Mouse (Mus musculus) WW6 (cell line): ENCODE data around the gene Utp14b.

Experiments
- DNase-seq: peaks from one replicate; pipeline ENCODE4 v3.0.0-alpha.2; 2013; ENCODE audit warnings: low read depth, low spot score

The Utp14b gene

DNA sequence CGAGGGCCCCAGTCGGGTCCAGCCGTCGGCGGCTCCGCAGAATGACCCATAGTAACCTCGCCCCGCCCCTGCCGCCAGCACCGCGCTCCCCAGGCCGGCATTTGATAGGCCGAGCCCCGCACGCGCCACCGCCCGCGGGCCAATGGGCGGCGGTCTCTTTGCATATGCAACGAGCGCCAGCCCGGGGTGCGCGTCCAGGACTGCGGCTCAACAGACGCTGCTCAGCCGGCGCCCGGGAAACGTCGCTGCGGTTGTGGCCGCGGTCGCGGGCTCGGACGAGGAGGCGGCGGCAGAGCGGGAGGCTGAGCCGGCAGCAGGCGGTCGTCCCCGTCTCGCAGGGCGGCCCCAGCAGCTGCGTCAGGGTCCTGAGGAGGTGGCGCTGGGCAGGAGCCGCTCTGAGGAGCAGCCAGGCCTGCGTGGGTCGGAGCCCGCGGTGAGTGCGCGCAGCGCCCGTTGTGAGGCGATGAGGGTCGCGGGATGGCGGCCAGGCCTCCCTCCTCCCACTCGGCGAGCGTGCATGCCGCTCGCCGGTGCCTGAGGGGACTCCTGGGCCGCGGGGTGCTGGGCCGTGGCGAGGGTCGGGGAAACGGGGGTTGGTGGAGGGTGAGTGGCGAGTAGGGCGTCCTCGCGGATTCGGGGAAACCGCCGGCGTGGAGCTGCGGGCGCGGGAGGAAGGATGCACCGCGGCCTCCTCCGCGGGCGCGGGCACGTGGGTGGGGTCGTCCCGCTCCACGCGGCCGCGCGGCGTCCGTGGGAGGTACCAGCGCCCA, at the start of gene Utp14b, which contains the start of gene Acsl3:
Utp14b (plus strand) TSS at position 368 of the 770 bp plus-strand sequence.
Acsl3 (plus strand) TSS at position 155 of the 770 bp plus-strand sequence.
- peak; percentile 94 for DNase-seq

DNA sequence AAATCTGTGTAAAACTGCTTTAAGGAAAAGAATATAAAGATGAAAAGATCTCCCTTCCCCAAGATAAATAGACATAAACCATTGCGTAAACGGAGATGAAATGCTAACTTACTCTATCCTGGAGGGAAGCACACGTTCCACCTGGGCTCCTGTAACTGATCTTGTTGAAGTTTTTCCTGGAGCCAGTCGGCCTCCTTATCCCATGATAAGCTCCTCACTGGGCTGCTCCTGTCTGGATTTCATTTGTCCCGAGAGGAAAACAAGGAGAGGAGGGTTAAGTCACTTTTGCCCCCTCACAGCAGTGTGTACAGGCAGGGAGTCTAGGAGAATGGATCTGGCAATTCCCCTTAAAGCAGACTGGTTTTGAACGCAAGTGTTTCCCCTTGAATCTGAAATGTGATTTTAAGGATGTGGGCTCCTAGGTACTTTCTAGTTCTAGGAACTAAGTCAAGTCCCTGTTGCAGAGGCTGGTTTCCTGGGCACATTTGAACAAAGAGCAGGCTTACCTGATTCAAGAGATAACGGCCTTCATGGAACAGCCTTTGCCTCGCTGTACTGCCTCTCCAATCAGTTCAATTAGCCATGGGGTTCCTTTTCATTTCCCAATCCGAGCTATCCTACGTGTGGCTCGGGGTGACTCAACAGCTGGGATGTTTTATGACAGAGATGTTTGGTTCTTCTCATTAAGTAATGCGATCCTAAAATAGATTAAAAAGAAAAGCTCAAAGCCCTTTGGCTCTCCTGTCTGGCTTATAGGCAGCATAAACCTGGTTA, 48.5 kb upstream of the Utp14b start:
- DNase-seq = no peak

DNA sequence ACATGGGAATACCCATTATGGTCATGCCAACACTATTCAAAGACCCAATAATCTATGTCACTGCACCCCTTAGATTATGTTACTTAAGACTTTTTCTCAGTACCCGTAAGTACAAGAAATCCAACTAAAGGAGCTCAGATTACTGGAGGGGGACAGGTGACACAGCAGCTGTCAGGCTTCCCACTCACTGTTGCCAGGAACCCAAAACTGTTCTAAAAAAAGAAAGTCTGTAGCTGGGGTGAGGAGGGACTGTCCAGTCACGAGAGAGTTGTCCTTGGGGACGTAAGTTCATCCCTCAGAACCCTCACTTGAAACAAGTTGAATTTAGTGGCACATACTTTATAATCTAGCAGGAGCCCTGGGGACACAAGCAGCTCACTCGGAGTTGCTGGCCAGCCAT, 46.8 kb upstream of the Utp14b start:
- no peak for DNase-seq

DNA sequence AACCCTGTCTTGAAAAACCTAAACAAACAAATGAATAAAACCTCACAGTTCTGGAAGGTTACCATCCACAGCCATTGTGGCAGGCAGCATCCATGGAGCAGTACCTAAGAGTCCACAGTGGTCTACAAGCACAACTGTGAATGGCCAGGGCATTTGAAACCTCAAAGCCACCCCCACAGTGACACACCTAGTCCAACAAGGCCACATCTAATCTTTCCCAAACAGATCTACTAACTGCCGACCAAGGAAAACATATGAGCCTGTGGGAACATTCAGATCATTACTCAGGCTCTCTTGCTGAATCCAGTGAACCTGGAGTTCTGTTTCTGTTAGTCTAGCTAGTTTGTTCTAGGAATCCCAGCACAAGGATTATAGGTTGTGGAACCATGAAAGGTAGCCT, 44.9 kb upstream of the Utp14b start:
- no peak for DNase-seq

DNA sequence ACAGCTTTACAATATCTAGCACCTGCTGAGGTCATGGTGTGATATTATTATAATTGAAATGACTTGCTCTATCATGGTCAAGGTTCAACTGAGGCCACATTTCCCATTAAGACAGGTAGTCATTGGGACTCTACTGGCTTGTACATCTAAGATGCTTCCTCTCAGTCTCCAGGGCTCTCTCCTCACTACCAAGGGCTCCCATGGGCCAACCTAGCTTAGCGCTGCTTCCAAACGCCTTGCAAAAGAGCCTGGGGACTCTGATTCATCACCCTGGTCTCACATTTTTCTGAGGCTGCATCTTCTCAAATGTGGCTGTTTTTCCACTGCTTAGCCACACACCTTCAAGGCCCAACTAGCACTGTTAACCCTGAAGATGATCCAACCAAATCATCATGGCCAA, 33.5 kb upstream of the Utp14b start:
- DNase-seq = no peak

DNA sequence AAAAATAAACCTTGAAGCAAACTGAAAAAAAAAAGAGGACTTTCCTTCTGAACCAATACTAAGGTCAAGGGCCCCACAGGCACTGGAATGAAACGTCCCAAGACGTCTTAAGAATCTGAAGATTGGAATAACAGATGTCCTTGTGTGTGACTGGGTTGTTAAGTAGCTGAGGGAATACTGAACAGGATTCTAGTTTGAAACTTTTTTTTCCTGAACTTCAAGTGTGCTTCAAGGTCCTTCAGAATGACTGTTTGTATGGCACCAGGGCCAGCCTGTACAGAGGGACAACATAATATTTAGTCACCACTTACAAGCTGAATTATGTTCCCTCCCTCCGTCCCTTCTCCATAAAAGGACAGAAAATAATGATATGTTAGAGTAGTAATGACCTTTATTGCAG, 23.4 kb upstream of the Utp14b start:
- no peak for DNase-seq

DNA sequence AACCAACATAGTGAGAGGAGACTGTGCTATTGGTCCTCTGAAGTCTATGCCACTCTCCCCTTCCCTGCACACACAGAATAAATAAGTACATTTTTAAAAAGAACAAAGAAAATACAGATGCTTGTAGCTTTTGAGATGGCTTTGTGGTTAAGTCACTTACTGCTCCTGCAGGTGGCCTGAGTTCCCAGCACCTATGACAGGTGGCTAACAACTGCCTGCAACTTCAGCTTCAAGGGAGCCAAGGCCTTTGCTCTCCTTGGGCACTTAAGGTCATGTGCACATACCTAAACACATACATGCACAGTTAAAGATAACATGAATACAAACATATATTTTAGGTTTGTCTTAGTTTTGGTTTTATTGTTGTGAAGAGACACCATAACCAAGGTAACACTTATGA, 17.0 kb upstream of the Utp14b start:
- DNase-seq = no peak

DNA sequence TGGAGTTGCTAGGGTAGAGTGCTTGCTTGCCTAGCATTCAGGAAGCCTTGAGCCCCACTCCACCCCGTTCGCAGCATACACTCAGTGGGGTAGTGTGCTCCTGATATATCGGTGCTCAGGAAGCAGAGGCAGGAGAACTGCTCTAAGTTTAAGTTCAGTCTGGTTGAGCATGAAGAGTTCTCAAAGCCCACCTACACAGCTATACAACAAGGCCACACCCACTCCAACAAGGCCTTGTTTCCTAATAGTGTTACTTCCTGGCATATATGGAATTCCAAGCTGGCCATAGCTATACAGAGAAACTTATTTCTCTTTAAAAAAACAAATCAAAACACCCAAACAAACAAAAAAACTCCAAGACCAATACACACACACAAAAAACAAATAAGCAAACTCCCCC, 16.0 kb upstream of the Utp14b start:
- no peak for DNase-seq

DNA sequence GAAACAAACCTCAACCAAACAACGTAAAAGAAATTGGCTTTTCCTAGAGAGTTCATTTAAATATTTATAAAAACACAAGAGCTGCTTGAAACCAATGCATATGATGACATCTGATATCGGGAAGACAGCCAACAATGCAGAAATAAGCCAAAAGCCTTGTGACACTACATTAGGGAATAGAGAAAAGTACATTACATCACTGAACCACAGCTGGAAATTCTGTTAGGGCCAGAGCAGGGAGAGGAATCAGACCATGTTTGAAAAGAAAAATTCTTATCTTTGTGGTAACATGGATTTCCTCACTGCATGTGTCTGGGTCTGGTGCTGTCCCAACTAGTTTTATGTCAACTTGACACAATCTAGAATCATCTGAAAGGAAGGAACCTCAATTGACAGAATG, 15.6 kb upstream of the Utp14b start:
- DNase-seq = no peak

DNA sequence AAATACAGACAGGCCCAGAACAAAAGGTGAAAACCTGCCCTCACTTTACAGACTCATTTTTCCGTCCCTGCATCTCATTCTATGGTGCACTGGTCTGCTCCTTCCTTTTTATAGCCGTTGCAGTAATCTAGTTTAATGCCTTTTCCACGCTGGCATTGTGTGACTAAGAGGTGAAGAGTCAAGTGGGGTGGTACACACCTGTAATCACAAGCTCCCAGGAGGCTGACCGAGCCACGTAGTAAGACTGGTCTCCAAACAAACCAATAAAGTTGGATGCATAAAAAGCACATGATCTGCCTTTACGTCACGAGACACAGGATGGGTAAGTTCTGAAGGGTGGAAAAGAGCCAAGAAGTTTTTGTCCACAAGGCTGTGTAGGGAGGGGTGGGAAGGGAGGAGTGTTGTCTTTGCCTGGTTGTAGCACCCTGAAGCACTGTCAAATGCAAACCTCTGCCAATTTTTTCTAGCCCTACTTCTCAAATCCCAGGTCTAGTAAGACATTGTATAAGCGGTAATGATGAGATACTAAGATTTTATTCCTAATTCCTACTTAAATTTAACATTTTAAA, 10.4 kb upstream of the Utp14b start:
- no peak for DNase-seq

DNA sequence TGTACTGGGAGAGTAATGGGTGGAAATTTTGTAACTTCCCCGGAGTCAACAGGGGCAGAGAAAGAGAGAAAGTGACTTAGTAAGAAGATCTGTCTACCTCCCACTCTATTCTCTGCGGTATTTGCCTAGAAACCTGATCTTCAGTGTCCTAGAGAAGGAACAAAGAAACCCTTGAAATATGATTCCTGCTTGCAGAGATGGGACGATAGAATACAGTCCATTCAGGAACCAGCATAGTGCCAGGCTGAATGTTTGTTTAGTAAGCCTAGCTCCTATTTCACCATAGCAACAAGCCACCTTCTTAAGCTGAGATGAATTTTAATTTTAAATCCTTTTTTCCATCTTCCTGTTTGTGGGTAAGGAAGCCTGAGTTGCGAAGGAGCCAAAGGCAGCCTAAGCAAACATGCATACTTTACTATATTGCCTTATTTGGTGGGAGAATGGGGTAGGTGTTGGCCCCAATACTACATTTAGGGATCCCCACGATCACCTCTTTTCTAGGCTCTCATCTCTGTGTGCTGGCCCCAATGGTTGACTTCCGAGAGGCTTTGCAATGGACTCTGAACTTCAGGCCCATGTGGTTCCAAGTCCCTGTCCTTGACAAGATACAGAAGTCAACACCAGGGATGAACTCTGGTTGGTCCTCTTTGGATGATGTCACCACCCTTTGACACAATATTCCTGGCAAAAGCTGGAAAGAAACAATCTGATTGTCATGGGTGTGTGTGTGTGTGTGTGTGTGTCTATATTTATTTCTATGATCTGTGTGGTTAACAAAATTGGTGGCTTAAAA, 8.4 kb upstream of the Utp14b start:
- no peak for DNase-seq

DNA sequence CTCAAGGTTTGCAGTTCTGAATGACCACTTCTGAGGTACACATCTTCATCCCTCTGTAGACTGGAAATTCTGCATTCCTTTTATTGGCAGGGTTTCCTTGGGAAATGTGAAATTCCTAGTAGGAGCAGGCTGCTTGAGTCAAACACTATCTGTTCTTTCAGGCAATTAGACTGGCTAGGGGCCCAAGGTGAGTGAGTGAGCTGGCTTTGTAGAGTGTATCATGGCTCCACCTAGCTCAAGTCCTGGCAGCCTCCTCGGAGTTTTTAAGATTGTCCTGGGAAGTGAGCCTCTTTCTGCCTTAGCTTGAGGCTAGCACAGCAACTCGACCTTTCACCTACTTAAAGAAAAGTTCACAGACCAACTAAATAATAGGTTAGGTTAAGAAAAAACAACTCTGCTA, 1.4 kb upstream of the Utp14b start:
- DNase-seq = no peak

DNA sequence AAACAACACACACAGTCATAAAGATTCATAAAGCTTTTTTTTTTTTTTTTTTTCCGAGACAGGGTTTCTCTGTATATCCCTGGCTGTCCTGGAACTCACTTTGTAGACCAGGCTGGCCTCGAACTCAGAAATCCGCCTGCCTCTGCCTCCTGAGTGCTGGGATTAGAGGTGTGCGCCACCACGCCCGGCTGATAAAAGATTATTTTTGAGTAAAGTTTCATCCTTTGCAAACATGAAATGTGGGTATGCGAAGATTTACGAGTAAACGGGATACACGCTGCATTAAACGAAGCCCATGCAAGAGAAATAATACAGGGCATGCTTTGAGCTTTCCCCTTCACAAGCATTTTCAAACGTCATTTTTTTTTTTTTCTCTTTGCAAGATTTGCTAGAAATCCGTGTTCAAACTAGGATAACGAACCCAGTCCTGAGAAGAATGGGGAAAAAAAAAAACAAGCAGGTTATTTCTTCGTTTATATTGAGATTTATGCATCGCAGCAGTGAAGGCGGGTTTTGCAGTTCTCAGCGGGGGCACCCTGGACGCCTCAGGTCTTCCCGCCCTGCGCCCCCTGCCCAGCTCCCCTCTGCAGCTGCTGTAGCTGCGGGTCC, 713 bp upstream of the Utp14b start:
- DNase-seq = no peak

DNA sequence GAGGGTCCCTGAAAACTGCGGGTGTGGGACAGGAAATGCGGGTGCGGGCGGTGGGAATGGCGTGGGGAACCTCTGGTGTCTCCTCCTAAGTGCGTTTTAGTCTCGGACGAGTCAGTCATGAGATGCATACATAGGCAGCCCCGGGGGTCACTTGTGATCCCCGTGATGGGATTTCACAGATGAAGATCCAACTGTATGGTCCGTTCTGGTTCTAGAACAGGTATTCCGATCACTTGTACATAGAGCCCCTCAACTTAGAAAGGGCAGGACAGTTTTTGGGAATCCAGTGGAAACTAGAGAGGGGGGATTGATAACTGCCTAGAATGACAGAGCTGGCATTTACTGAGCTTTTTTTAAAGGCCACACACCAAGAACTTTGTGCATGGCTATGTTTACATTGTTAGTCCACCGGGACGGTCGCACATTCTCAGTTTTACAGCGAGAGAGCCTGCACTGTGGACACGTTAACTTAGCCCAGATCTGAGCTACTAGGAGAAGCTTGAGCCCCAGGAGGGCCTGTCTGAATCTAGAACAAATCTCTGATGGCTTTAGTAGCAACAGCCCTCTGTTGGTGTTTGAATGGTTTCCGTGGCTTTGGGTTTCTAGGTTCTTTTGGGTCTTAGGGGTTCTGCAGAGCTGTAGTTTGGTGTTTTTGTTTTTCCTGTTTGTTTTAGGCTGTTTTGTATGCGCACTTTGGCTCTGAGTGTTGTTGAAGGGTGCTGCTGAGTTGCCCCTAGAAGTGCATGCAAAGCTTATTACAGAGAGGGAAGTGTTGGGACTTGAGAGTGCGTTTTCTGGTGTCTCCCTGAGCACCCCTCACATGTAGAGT, 817 bp downstream of the Utp14b start:
- DNase-seq = no peak

DNA sequence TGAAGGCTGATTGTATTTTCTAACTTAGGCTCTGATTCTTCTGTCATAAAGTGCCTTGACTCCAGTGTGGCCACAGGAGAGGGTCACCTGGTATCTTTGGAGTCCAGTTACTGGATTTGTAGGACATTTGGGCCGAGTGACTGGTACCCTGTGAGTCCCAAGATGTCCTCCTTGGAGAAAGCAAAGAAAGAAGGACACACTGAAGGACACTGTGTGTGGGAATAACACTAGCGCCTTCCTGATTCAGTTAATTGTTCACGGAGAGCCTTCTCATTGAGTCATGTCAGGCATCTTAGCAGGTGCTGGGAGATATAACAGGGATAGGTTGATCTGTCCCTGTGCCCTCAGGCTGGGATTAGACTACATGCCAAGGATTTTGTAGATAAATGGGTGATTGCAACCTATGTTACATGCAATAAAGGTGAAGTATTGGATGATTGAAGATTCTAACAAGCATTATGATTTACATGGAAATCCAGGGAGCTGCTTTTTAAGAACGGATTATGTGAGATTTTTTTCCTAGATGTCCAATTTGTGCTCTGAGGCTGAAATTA, 1.5 kb downstream of the Utp14b start:
- DNase-seq = no peak

DNA sequence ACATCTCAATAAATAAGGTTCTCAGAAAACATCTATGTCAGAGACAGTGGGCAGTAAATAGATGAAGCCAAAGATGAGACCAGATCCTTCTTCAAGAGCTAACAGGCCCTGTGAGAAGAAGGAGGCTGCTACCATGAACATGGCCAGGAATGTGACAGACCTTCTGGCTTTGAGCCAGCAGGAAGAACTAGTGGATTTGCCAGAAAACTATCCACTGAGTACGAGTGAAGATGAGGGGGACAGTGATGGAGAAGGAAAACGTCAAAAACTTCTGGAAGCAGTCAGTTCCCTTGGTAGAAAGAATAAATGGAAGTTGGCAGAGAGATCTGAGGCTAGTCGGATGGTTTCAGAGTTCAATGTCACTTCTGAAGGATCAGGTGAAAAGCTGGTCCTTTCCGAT, 6.5 kb downstream of the Utp14b start:
- DNase-seq = no peak

DNA sequence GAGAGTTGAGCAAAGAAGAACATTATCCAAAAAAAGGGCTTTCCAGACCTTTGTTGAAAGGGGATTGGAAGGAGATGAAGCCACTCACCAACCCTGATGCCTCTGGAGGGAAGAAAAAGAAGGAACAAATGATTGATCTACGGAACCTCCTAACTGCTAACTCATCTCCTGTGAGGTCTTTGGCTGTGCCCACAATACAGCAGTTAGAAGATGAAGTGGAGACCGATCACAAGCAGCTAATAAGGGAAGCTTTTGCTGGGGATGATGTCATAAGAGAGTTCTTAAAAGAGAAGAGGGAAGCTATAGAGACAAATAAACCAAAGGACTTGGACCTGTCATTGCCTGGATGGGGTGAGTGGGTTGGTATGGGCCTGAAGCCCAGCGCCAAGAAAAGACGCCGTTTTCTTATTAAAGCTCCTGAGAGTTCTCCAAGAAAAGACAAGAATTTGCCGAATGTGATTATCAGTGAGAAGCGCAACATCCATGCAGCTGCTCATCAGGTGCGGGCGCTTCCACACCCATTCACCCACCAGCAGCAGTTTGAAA, 8.2 kb downstream of the Utp14b start:
- DNase-seq = no peak

DNA sequence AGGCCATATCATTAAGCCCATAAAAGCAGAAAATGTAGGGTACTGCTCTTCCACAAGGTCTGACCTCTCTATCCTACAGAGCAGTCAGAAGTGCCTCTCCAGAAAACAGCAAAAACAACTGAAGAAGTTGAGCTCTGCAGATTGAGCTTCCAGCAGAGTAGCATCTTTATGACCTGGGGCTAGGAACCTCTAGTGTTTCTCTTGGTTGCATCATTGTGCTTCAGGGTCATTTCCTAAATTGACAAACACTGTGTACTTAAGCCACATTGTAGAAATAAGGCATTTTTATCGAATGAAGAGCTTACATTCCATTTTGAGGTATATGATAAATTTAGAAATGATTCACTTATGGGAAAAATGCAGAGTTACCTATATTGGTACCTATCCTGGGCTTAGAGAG, 8.7 kb downstream of the Utp14b start:
- DNase-seq = no peak

DNA sequence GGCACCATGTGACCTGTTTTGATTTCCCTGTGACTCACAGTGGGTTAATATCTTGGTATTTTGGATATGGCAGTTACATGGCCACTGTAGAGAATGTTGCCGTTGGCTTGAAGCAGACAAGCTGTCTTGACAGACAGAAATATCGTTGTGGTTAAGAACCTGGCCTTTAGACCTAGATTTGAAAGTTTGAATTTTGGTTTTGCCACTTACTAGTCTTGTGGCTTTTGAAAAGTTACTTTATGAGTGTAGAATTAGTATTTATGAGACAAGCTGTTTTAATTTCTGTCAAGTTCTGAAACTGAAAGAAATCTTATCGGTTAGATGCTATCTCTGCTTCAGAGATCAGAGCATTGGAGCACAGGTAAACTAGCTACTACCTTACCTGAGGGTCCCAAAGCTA, 24.5 kb downstream of the Utp14b start:
- no peak for DNase-seq

DNA sequence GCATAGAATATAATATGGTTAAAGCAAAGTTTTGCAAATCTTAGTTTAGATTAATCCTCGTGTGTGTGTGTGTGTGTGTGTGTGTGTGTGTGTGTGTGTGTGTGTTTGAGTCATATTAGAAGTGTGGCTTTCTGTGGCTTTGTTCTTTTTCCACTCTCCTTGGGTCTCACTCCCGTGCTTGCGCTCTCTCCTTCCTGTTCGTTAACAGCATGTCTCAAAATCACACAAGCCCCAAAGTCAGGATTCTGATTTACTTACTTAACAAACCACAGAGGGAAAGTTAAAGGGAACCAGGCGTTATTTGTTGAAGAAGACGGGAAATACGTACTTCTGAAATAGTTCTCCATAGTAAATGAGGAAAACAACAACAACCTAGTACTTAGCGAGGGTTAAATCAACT, 26.3 kb downstream of the Utp14b start:
- no peak for DNase-seq
